16 mouse cellular contexts compared by ENCODE assay signal in genomic region chr9:65230250-65230649, GRCm38 (mm10). TPM values are rescaled to one million over a fixed set of nuclear protein-coding genes. Genes with fewer than 3 reads are reported as not detected.
A peak's percentile ranks its signal among the peaks of the same experiment; 100 is the strongest.
DNase-seq lines count a peak whose midpoint lies in the region; ATAC-seq and TF ChIP-seq lines count a peak whose summit lies in the region.
"Had no signal": no experiment of that assay in that cellular context is flagged by ENCODE, and none has a peak within 500 bp of the region (broad histone marks: within the 10 kb centered on the region; RNA-seq: fewer than 3 reads in every experiment).

No protein-coding gene starts in this region.

- H3K4me1 ChIP-seq in kidney, postnatal 0 days (replicated peaks; ENCODE audit: insufficient read depth, low read length), result no peaks in the 10 kb centered on the region
- H3K4me1 ChIP-seq in testis, adult 2 months (ENCODE audit: control insufficient read depth, insufficient read depth, low read length), result no peaks in the 10 kb centered on the region; the same call in 1 of the 2 replicates
- H3K4me1 ChIP-seq: forebrain, embryonic 12.5 days; midbrain, embryonic 12.5 days had no signal

- no peaks in the 10 kb centered on the region for H3K27me3 ChIP-seq in kidney, postnatal 0 days (ENCODE audit: insufficient read depth, low read length)
- H3K27me3 ChIP-seq in testis, adult 2 months (ENCODE audit: control insufficient read depth, insufficient read depth, low read length), result no peaks in the 10 kb centered on the region
- H3K27me3 ChIP-seq: embryonic facial prominence, embryonic 13.5 days; forebrain, embryonic 12.5 days; hindbrain, embryonic 13.5 days; midbrain, embryonic 12.5 days had no signal

- no peak overlapping the region for H3K9ac ChIP-seq in kidney, postnatal 0 days (ENCODE audit: low read depth, low read length)
- H3K9ac ChIP-seq: embryonic facial prominence, embryonic 13.5 days; forebrain, embryonic 12.5 days; hindbrain, embryonic 13.5 days; midbrain, embryonic 12.5 days had no signal

- no peaks in the 10 kb centered on the region for H3K9me3 ChIP-seq in kidney, postnatal 0 days (replicated peaks; ENCODE audit: low read length)
- H3K9me3 ChIP-seq: embryonic facial prominence, embryonic 13.5 days; forebrain, embryonic 12.5 days; hindbrain, embryonic 13.5 days; midbrain, embryonic 12.5 days had no signal

- TF ChIP-seq CTCF in kidney, postnatal 0 days (IDR thresholded peaks at IDR 0.05; ENCODE audit: low read depth), result peak; percentile 35; the same call in 1 of the 2 replicates
- TF ChIP-seq CTCF in testis, adult 2 months (IDR thresholded peaks at IDR 0.05; ENCODE audit: control insufficient read depth, insufficient read depth, insufficient replicate concordance, low read depth, low read length), result peak; percentile 51; the same call in 1 of the 2 replicates

- DNase-seq in kidney, postnatal 0 days (ENCODE audit: low spot score), result no peak
- no peak for DNase-seq in kidney, postnatal 10 days
- DNase-seq in testis, postnatal 10 days (ENCODE audit: low spot score), result no peak
- peak; percentile 47 for DNase-seq in induced T-regulatory cell, adult 2 months (ENCODE audit: low read depth)
- DNase-seq in B cell, adult 2 months, result no peak
- DNase-seq in thymus, postnatal 4 days, result no peak
- DNase-seq: adrenal gland, adult 2 months; cerebellum, adult 8-10 months; kidney, adult 8-10 months; thymus, adult 18-20 months had no signal

- no peak overlapping the region for H3K27ac ChIP-seq in kidney, postnatal 0 days
- no peak overlapping the region for H3K27ac ChIP-seq in testis, adult 2 months (ENCODE audit: control insufficient read depth, insufficient read depth, low read depth, low read length)
- H3K27ac ChIP-seq: embryonic facial prominence, embryonic 13.5 days had no signal

- peaks cover 4% of the 10 kb centered on the region; the same call in 1 of the 2 replicates for H3K36me3 ChIP-seq in kidney, postnatal 0 days (ENCODE audit: insufficient read depth, low read length)
- H3K36me3 ChIP-seq in testis, adult 2 months (ENCODE audit: control insufficient read depth, insufficient read depth, low read length), result no peaks in the 10 kb centered on the region

- WGBS in kidney, postnatal 0 days, result 75% methylated on average over 6 of the region's 6 CpGs

- no peak overlapping the region for H3K4me2 ChIP-seq in kidney, postnatal 0 days (ENCODE audit: low read length)
- H3K4me2 ChIP-seq: embryonic facial prominence, embryonic 13.5 days; forebrain, embryonic 12.5 days; hindbrain, embryonic 13.5 days; midbrain, embryonic 12.5 days had no signal

- TF ChIP-seq POLR2A in testis, adult 2 months (IDR thresholded peaks at IDR 0.05; ENCODE audit: control insufficient read depth, low read depth, low read length), result no peak

- ATAC-seq in kidney, postnatal 0 days (replicated peaks; ENCODE audit: low FRiP score, low read depth), result no peak

- H3K4me3 ChIP-seq in kidney, postnatal 0 days (replicated peaks; ENCODE audit: low read depth, low read length), result no peak overlapping the region
- no peak overlapping the region for H3K4me3 ChIP-seq in testis, adult 2 months (ENCODE audit: control insufficient read depth, low read depth, low read length)
- H3K4me3 ChIP-seq: embryonic facial prominence, embryonic 13.5 days; forebrain, embryonic 12.5 days; hindbrain, embryonic 13.5 days; midbrain, embryonic 12.5 days; myocyte had no signal

RNA-seq across cellular contexts. Expression of gene Cilp, which starts 34.7 kb away (rescaled TPM):
- polyA plus RNA-seq in kidney, postnatal 0 days (2015; fragmentation: Nextera tagmentation; extraction: Ambion mirVana), result 0.33 and 0.51 TPM in 2 replicates
- polyA plus RNA-seq in testis, adult 2 months (2012; rRNA removed), result 0.26 and 0.33 TPM in 2 replicates

RNA-seq across cellular contexts. Expression of gene Parp16, which starts 35.1 kb away (rescaled TPM):
- 8.4 and 8.6 TPM in 2 replicates for polyA plus RNA-seq in kidney, postnatal 0 days (2015; fragmentation: Nextera tagmentation; extraction: Ambion mirVana)
- 2.2 and 2.3 TPM in 2 replicates for polyA plus RNA-seq in testis, adult 2 months (2012; rRNA removed)
